Comparison of ENCODE assay signal across 25 mouse cellular contexts in the genomic region with DNA sequence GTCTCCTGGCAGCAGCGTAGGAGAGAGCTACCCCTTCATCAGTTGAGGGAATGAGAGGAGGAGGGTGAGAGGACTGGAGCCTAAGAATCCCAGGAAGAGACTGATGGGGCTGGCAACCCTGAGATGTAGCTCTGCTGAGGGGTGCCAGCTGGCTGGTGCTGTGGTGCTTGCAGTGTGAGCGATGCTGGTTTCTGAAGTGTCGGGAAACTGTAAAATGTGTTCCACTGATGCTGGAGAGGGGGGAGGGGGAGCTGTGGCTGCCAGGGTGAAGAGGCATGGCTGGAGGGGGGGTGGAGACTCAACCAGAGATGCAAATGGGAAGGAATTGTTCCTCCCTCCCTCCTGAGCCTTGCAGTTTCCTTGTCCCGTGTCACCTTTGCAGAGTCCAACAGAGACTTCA.
DNase-seq lines count a peak whose midpoint lies in the region; ATAC-seq and TF ChIP-seq lines count a peak whose summit lies in the region.
"Had no signal": no experiment of that assay in that cellular context is flagged by ENCODE, and none has a peak within 500 bp of the region (broad histone marks: within the 10 kb centered on the region; RNA-seq: fewer than 3 reads in every experiment).

No protein-coding gene starts in this region.

- no peak overlapping the region for H3K27ac ChIP-seq in forebrain, embryonic 15.5 days (replicated peaks)
- no peak overlapping the region for H3K27ac ChIP-seq in forebrain, embryonic 12.5 days
- H3K27ac ChIP-seq in intestine, postnatal 0 days (ENCODE audit: low read depth, low read length), result no peak overlapping the region
- H3K27ac ChIP-seq: embryonic facial prominence, embryonic 13.5 days; heart, adult 2 months; hindbrain, embryonic 13.5 days; liver, embryonic 14.5 days; midbrain, embryonic 15.5 days; neural tube, embryonic 15.5 days had no signal

- ATAC-seq in forebrain, embryonic 15.5 days (replicated peaks), result peak; percentile 61; the same call in 1 of the 2 replicates
- no peak for ATAC-seq in forebrain, embryonic 12.5 days (ENCODE audit: low FRiP score)
- ATAC-seq in intestine, postnatal 0 days, result no peak
- ATAC-seq: intestine, embryonic 16.5 days; midbrain, embryonic 15.5 days had no signal

- no peak for TF ChIP-seq CTCF in intestine, postnatal 0 days (IDR thresholded peaks at IDR 0.05; ENCODE audit: low read depth)

- H3K4me3 ChIP-seq in forebrain, embryonic 15.5 days, result no peak overlapping the region
- no peak overlapping the region for H3K4me3 ChIP-seq in forebrain, embryonic 12.5 days (replicated peaks)
- H3K4me3 ChIP-seq in intestine, postnatal 0 days (ENCODE audit: low read depth, low read length), result no peak overlapping the region
- H3K4me3 ChIP-seq: embryonic facial prominence, embryonic 13.5 days; heart, adult 2 months; heart, embryonic 12.5 days; hindbrain, embryonic 13.5 days; midbrain, embryonic 15.5 days; neural tube, embryonic 15.5 days had no signal

- WGBS in forebrain, embryonic 15.5 days, result 49% methylated on average over 4 of the region's 4 CpGs
- 71% methylated on average over 4 of the region's 4 CpGs for WGBS in forebrain, embryonic 12.5 days
- WGBS in intestine, postnatal 0 days, result 66% methylated on average over 4 of the region's 4 CpGs

- no peaks in the 10 kb centered on the region for H3K4me1 ChIP-seq in forebrain, embryonic 15.5 days
- H3K4me1 ChIP-seq in forebrain, embryonic 12.5 days, result peaks cover 10% of the 10 kb centered on the region
- 0 out of 2 replicates have a peak, but pooled peaks cover 4% of the 10 kb centered on the region for H3K4me1 ChIP-seq in intestine, postnatal 0 days (replicated peaks; ENCODE audit: control insufficient read depth, insufficient read depth, low read length)
- H3K4me1 ChIP-seq: midbrain, embryonic 15.5 days; neural tube, embryonic 15.5 days had no signal

- H3K36me3 ChIP-seq in forebrain, embryonic 15.5 days, result no peaks in the 10 kb centered on the region
- H3K36me3 ChIP-seq in forebrain, embryonic 12.5 days (replicated peaks), result no peaks in the 10 kb centered on the region
- H3K36me3 ChIP-seq in intestine, postnatal 0 days (ENCODE audit: control insufficient read depth, insufficient read depth), result no peaks in the 10 kb centered on the region
- H3K36me3 ChIP-seq: embryonic facial prominence, embryonic 13.5 days; heart, embryonic 12.5 days; hindbrain, embryonic 13.5 days; midbrain, embryonic 15.5 days; neural tube, embryonic 15.5 days had no signal

- no peak overlapping the region for H3K9ac ChIP-seq in forebrain, embryonic 15.5 days (replicated peaks)
- H3K9ac ChIP-seq in forebrain, embryonic 12.5 days, result no peak overlapping the region
- H3K9ac ChIP-seq in intestine, postnatal 0 days (ENCODE audit: low read depth, low read length), result no peak overlapping the region
- H3K9ac ChIP-seq: embryonic facial prominence, embryonic 13.5 days; heart, embryonic 12.5 days; hindbrain, embryonic 13.5 days; liver, embryonic 14.5 days; midbrain, embryonic 15.5 days; neural tube, embryonic 15.5 days had no signal

- no peaks in the 10 kb centered on the region for H3K27me3 ChIP-seq in forebrain, embryonic 15.5 days
- no peaks in the 10 kb centered on the region for H3K27me3 ChIP-seq in forebrain, embryonic 12.5 days
- H3K27me3 ChIP-seq in intestine, postnatal 0 days (replicated peaks; ENCODE audit: control insufficient read depth, insufficient read depth, low read length), result 0 out of 2 replicates have a peak, but pooled peaks cover 13% of the 10 kb centered on the region
- H3K27me3 ChIP-seq: hindbrain, embryonic 13.5 days; midbrain, embryonic 15.5 days; neural tube, embryonic 15.5 days had no signal

- peak; percentile 34 to 46 for DNase-seq in right cerebral cortex, postnatal 10 days (ENCODE audit: low spot score in 2 of 2)
- DNase-seq in right cerebral cortex, postnatal 25 days, result no peak
- DNase-seq in R1 (ENCODE audit: low read depth, low spot score), result peak; percentile 12
- no peak for DNase-seq in spleen, adult 18-20 months
- DNase-seq: adrenal gland, postnatal 14 days; cerebellum, adult 11-12 months; cerebellum, adult 9-11 months; heart, adult 2 months; heart, postnatal 4 days; kidney, postnatal 14 days; liver; lung, adult 2 months; lung, postnatal 36 days; retina, postnatal 1 day; thymus, postnatal 4 days had no signal

- H3K9me3 ChIP-seq in forebrain, embryonic 15.5 days, result no peaks in the 10 kb centered on the region
- no peaks in the 10 kb centered on the region for H3K9me3 ChIP-seq in forebrain, embryonic 12.5 days
- H3K9me3 ChIP-seq in intestine, postnatal 0 days (ENCODE audit: control insufficient read depth), result no peaks in the 10 kb centered on the region
- H3K9me3 ChIP-seq: embryonic facial prominence, embryonic 13.5 days; heart, embryonic 12.5 days; hindbrain, embryonic 13.5 days; midbrain, embryonic 15.5 days; neural tube, embryonic 15.5 days had no signal

- H3K4me2 ChIP-seq in forebrain, embryonic 15.5 days (replicated peaks), result no peak overlapping the region
- no peak overlapping the region for H3K4me2 ChIP-seq in forebrain, embryonic 12.5 days
- H3K4me2 ChIP-seq in intestine, postnatal 0 days (replicated peaks; ENCODE audit: low read depth), result no peak overlapping the region
- H3K4me2 ChIP-seq: embryonic facial prominence, embryonic 13.5 days; heart, embryonic 12.5 days; hindbrain, embryonic 13.5 days; midbrain, embryonic 15.5 days; neural tube, embryonic 15.5 days had no signal

Comparison
In these comparisons a context has a peak if more than half of its experiments do, and no peak if none do; other contexts are left out.
1. DNase-seq: peak in right cerebral cortex, postnatal 10 days (2 of 2) and R1 (single experiment); none in right cerebral cortex, postnatal 25 days (single experiment) and spleen, adult 18-20 months (0 of 2).